Mouse (Mus musculus) lung, postnatal 0 days (tissue): ENCODE data around the gene Hist2h2ac.

Experiments used
- CTCF ChIP-seq: IDR thresholded peaks from 2 replicates; pipeline ENCODE4 v1.5.1; 2016; ENCODE audit warnings: antibody characterized with exemption, mild to moderate bottlenecking
- EP300 ChIP-seq: IDR thresholded peaks from 2 replicates; pipeline ENCODE4 v1.6.1; 2016; ENCODE audit warnings: antibody characterized with exemption, mild to moderate bottlenecking, control low read depth

- TF ChIP-seq CTCF (peak; percentile 26; the same call in 1 of the 2 replicates), EP300 (no peak)
These were observed 14.2 kb upstream of the Hist2h2ac start for GRCm38 (mm10) chr3:96234914-96235313.
